Mouse (Mus musculus): ENCODE measurements at regions not wholly inside any gene's neighbourhood (a gene's known extent, or its start where the extent isn't known, plus 50 kb on each side); places are given as distances from the start of the nearest gene placed in this dataset.
"Not testable (repeated sequence)": the region's sequence is repeated elsewhere in the genome, so short reads cannot be mapped to it uniquely, and the experiment has no call there.

GRCm38 (mm10) chr3:121585306-121585705 is 53.1 kb upstream of the Slc44a3 start:
- no peak for ATAC-seq (ENCODE audit: extremely low read depth, insufficient number of reproducible peaks, low FRiP score, poor library complexity, severe bottlenecking)

GRCm38 (mm10) chr3:121584736-121585151 is 52.5 kb upstream of the Slc44a3 start:
- no peak for ATAC-seq (ENCODE audit: extremely low read depth, insufficient number of reproducible peaks, low FRiP score, poor library complexity, severe bottlenecking)

- ATAC-seq (ENCODE audit: extremely low read depth, insufficient number of reproducible peaks, low FRiP score, poor library complexity, severe bottlenecking) = no peak
Measured at GRCm38 (mm10) chr3:121584317-121584716, 52.1 kb upstream of the Slc44a3 start.

- not testable (repeated sequence) for ATAC-seq (ENCODE audit: extremely low read depth, insufficient number of reproducible peaks, low FRiP score, poor library complexity, severe bottlenecking)
Measured at GRCm38 (mm10) chr3:121582711-121583110, 50.5 kb upstream of the Slc44a3 start.
